Mouse (Mus musculus) lung, postnatal 25 days (tissue): Measurements from ENCODE around the gene Cfap57.
"Not testable (repeated sequence)": the region's sequence is repeated elsewhere in the genome, so short reads cannot be mapped to it uniquely, and the experiment has no call there.

Experiments
- DNase-seq: peaks from one replicate; pipeline ENCODE4 v3.0.0; 2022; ENCODE audit warnings: low spot score

The Cfap57 gene

GRCm38 (mm10) chr4:118564062-118564925 is 56.3 kb downstream of the Cfap57 start:
- DNase-seq: no peak

GRCm38 (mm10) chr4:118553039-118553649 is 67.4 kb downstream of the Cfap57 start:
- DNase-seq: no peak

GRCm38 (mm10) chr4:118548130-118548480 is 72.5 kb downstream of the Cfap57 start:
- DNase-seq: not testable (repeated sequence)

- peak; percentile 54 for DNase-seq
Observed at GRCm38 (mm10) chr4:118547424-118548129, 73.0 kb downstream of the Cfap57 start.

GRCm38 (mm10) chr4:118544441-118545127 is 76.0 kb downstream of the Cfap57 start:
- no peak for DNase-seq

- DNase-seq: peak; percentile 89
Observed at GRCm38 (mm10) chr4:118543592-118544260, 76.9 kb downstream of the Cfap57 start, which contains the start of gene Tmem125. Gene Tmem125 (minus strand): TSS chr4:118544044.

GRCm38 (mm10) chr4:118543158-118543530 is 77.4 kb downstream of the Cfap57 start:
- DNase-seq: peak; percentile 51

- DNase-seq: no peak
Observed at GRCm38 (mm10) chr4:118542510-118543157, 77.9 kb downstream of the Cfap57 start.

- DNase-seq: no peak
Observed at GRCm38 (mm10) chr4:118539904-118540303, 80.7 kb downstream of the Cfap57 start.

- DNase-seq: no peak
Observed at GRCm38 (mm10) chr4:118537801-118538200, 82.8 kb downstream of the Cfap57 start.

- DNase-seq: no peak
Observed at GRCm38 (mm10) chr4:118535610-118536009, 85.0 kb downstream of the Cfap57 start.

GRCm38 (mm10) chr4:118533605-118534004 is 87.0 kb downstream of the Cfap57 start:
- DNase-seq: no peak

- DNase-seq: no peak
Observed at GRCm38 (mm10) chr4:118533156-118533555, 87.4 kb downstream of the Cfap57 start.

GRCm38 (mm10) chr4:118532663-118533062 is 87.9 kb downstream of the Cfap57 start:
- DNase-seq: no peak

- DNase-seq: no peak
Observed at GRCm38 (mm10) chr4:118527720-118528119, 92.9 kb downstream of the Cfap57 start.

- DNase-seq: no peak
Observed at GRCm38 (mm10) chr4:118527335-118527681, 93.3 kb downstream of the Cfap57 start.

- DNase-seq: peak; percentile 82
Observed at GRCm38 (mm10) chr4:118526408-118527334, 93.9 kb downstream of the Cfap57 start, which contains the start of gene 2610528J11Rik. Gene 2610528J11Rik (plus strand): TSS chr4:118526999.

GRCm38 (mm10) chr4:118525779-118526178 is 94.8 kb downstream of the Cfap57 start:
- no peak for DNase-seq

- DNase-seq: no peak
Observed at GRCm38 (mm10) chr4:118523976-118524375, 96.6 kb downstream of the Cfap57 start.

- no peak for DNase-seq
Observed at GRCm38 (mm10) chr4:118522248-118522647, 98.3 kb downstream of the Cfap57 start.
